Mouse (Mus musculus) midbrain, embryonic 15.5 days (tissue): Measurements from ENCODE around the gene Cog1. TPM values are rescaled to one million over a fixed set of nuclear protein-coding genes. Genes with fewer than 3 reads are reported as not detected.
A peak's percentile ranks its signal among the peaks of the same experiment; 100 is the strongest.

Experiments
- ATAC-seq: fragments of 200-750 bp; cut with Nextera tagmentation; replicated peaks from 2 replicates; pipeline ENCODE4 v1.8.0; 2017; ENCODE audit warnings: moderate TSS enrichment
- H3K27ac ChIP-seq: fragments of 300-500 bp; sonication (generic); 2 replicates; pipeline ENCODE4 v1.5.1; 2015; ENCODE audit warnings: mild to moderate bottlenecking, inconsistent platforms
- H3K27me3 ChIP-seq: fragments of 300-500 bp; sonication (generic); replicated peaks from 2 replicates; pipeline ENCODE4 v1.6.1; 2015; ENCODE audit warnings: inconsistent platforms
- H3K36me3 ChIP-seq: fragments of 300-500 bp; sonication (generic); replicated peaks from 2 replicates; pipeline ENCODE4 v1.6.1; 2015; ENCODE audit warnings: inconsistent platforms
- H3K4me1 ChIP-seq: fragments of 300-500 bp; sonication (generic); 2 replicates; pipeline ENCODE4 v1.6.1; 2015; ENCODE audit warnings: inconsistent platforms
- H3K4me2 ChIP-seq: fragments of 300-500 bp; sonication (generic); 2 replicates; pipeline ENCODE4 v1.6.1; 2015; ENCODE audit warnings: inconsistent platforms, mild to moderate bottlenecking, moderate library complexity
- H3K4me3 ChIP-seq: fragments of 300-500 bp; sonication (generic); 2 replicates; pipeline ENCODE4 v1.5.1; 2015; ENCODE audit warnings: mild to moderate bottlenecking, inconsistent platforms
- H3K9ac ChIP-seq: fragments of 300-500 bp; sonication (generic); 2 replicates; pipeline ENCODE4 v1.6.1; 2015; ENCODE audit warnings: mild to moderate bottlenecking, inconsistent platforms
- H3K9me3 ChIP-seq: fragments of 300-500 bp; sonication (generic); 2 replicates; pipeline ENCODE4 v1.6.1; 2016; ENCODE audit warnings: inconsistent platforms
- WGBS: fragments of 180-500 bp; shearing (Covaris S2); methylation state at CpG from one replicate; pipeline ENCODE4 v1.1.7; 2015; ENCODE audit warnings: mixed read lengths; 5-methylcytosine and 5-hydroxymethylcytosine counted together
- polyA plus RNA-seq: library from polyadenylated mRNA; unstranded; fragments of >200 nt; fragmentation: Nextera tagmentation; extraction: Ambion mirVana; gene quantifications from 2 replicates; pipeline ENCODE4 v1.2.1, GENCODE M21; 2015

Gene Cog1
- polyA plus RNA-seq, 1 experiment from 2014 or later: 40.7 TPM

- H3K4me1 ChIP-seq: peaks cover 37% of the 10 kb centered on the region
- H3K4me3 ChIP-seq: peak overlapping the region; percentile 58
- 27% methylated on average over 4 of the region's 4 CpGs for WGBS
- ATAC-seq: no peak
- H3K36me3 ChIP-seq: no peaks in the 10 kb centered on the region
- H3K27ac ChIP-seq: no peak overlapping the region
- H3K9ac ChIP-seq: no peak overlapping the region; the same call in 1 of the 2 replicates
- H3K4me2 ChIP-seq: peak overlapping the region; percentile 97
- no peaks in the 10 kb centered on the region for H3K9me3 ChIP-seq
- peaks cover 5% of the 10 kb centered on the region; the same call in 1 of the 2 replicates for H3K27me3 ChIP-seq
Measured at GRCm38 (mm10) chr11:113618303-113618671, 30.7 kb upstream of the Cog1 start.

DNA sequence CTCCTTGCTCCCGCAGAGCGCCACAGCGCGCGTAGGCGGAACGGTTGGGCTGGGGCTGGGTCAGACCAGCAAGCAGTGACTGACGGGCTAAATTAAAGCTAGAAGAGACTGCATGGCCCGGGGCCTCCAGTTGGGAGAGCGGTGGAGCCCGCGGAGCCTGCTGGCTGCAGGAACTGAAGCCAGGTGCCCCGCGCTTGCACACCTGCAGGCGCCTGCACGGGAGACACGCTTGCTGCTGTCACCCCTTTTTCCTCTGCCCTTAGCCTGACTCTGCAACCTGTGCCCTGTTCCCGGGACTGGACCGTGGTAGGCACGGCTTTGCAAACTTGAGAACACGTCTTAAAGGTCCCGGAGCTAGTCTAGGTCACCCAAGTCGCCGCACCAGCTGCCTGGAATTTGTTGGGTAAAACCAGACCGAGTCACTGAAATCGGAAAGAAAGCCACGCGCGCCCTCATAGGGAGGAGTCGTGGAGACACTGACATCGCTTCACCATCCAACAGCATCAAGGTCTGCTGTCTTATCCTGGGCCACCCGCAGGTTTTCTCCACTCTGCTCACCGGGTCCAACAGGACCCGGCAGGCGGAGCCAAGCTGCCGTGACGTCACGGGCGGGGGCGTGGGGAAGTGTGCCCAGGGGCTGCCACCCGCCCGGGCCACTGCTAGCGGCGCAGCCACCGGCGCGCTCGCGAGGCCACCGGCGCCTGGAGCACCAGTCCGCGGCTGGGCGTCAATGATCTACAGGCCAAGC, 30.1 kb upstream of the Cog1 start, which contains the start of gene Sstr2:
Gene Sstr2, plus strand, starts transcription at position 671 of the 748 bp plus-strand sequence.
- no peaks in the 10 kb centered on the region for H3K36me3 ChIP-seq
- under 1% methylated on average over 54 of the region's 54 CpGs for WGBS
- H3K4me3 ChIP-seq: peak within 1 kb of the TSS; percentile 58
- ATAC-seq: peak; percentile 83
- peak within 1 kb of the TSS; percentile 58 for H3K9ac ChIP-seq
- H3K4me2 ChIP-seq: peak within 1 kb of the TSS; percentile 97
- peak within 1 kb of the TSS; percentile 38; the same call in 1 of the 2 replicates for H3K27ac ChIP-seq
- no peaks in the 10 kb centered on the region for H3K9me3 ChIP-seq
- H3K27me3 ChIP-seq: peaks cover 5% of the 10 kb centered on the region; the same call in 1 of the 2 replicates
- H3K4me1 ChIP-seq: peaks cover 37% of the 10 kb centered on the region

DNA sequence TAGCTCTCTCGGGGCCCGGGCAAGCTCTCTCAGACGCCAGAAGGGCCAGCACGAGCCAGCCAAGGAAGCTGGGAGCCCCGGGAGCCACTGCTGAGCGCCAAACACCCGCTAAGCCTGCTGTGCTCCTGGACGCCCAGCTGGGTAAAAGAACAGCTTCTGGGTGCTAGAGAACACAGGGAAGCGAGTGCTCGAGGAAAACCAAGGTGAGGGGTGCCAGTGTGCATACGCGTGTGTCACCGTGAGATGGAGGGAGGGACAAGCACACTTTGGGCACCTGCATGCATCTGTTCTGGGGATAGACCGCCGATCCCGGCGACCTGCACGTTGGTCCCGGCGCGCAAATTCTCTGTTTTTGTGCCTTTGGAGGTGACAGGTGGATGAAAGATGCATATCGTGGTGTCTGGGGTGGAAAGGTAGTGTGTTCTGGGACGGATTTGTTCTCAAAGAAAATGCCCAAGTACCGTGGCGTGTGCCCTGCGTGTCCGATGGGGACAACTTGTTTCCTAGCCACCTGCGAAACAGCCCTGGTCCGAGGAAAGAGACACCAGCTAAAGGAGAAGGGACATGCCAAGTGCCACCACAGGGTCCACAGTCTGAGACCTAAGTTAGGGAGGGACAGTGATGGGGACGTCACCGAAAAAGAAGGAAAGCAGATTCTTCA, 29.4 kb upstream of the Cog1 start:
- H3K9me3 ChIP-seq: no peaks in the 10 kb centered on the region
- ATAC-seq: peak; percentile 46
- no peaks in the 10 kb centered on the region for H3K36me3 ChIP-seq
- H3K9ac ChIP-seq: peak overlapping the region; percentile 58
- peak overlapping the region; percentile 97 for H3K4me2 ChIP-seq
- H3K27me3 ChIP-seq: peaks cover 5% of the 10 kb centered on the region; the same call in 1 of the 2 replicates
- peaks cover 37% of the 10 kb centered on the region for H3K4me1 ChIP-seq
- H3K27ac ChIP-seq: peak overlapping the region; percentile 38; the same call in 1 of the 2 replicates
- 2% methylated on average over 31 of the region's 31 CpGs for WGBS
- H3K4me3 ChIP-seq: peak overlapping the region; percentile 58

DNA sequence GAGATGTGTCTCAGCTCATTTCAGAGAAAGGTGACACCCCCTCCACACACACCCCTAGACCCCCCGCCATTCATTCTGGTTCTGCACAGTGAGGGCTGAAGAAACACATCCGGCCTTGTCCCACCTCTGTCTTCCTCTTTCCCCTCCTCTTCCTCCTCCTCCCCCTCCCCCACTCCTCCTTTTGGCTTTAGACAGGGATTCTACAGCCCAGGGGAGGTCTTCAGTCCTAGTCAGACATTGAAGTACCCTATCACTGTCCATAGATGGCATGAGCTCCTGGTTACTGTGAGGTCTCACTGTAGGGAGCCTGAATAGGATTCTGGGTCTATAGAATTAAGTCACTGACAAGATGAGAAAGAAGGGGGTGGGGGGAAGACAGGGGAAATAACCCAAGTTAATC, 28.0 kb upstream of the Cog1 start:
- H3K9ac ChIP-seq: no peak overlapping the region
- no peaks in the 10 kb centered on the region for H3K9me3 ChIP-seq
- WGBS: 59% methylated on average over 2 of the region's 2 CpGs
- ATAC-seq: no peak
- peak overlapping the region; percentile 58 for H3K4me3 ChIP-seq
- 0 out of 2 replicates have a peak, but pooled peaks cover 4% of the 10 kb centered on the region for H3K36me3 ChIP-seq
- no peak overlapping the region for H3K27ac ChIP-seq
- H3K4me1 ChIP-seq: peaks cover 37% of the 10 kb centered on the region
- H3K27me3 ChIP-seq: peaks cover 5% of the 10 kb centered on the region; the same call in 1 of the 2 replicates
- H3K4me2 ChIP-seq: peak overlapping the region; percentile 97

DNA sequence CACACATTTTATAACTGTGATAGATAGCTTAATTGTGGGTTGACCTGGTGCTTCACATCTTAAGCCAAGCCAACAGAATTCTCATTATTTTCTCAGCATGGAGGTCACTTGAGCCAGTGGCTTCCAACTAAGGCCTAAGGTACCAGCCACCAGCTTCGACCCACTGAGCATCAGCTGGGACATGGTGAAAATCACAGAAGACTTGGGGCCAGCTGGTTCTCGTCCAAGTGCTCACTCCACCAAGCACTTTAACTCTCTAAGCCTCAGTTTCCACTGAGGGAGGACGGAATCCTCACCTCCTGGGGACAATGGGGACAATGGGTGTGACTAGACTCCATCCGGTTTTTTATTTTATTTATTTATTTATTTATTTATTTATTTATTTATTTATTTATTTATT, 26.9 kb upstream of the Cog1 start:
- Histone ChIP-seq H3K36me3 (0 out of 2 replicates have a peak, but pooled peaks cover 4% of the 10 kb centered on the region), H3K27ac (no peak overlapping the region), H3K4me3 (no peak overlapping the region), H3K4me2 (no peak overlapping the region), H3K9me3 (no peaks in the 10 kb centered on the region), H3K9ac (no peak overlapping the region), H3K27me3 (0 out of 2 replicates have a peak, but pooled peaks cover 5% of the 10 kb centered on the region), H3K4me1 (peaks cover 37% of the 10 kb centered on the region)
- ATAC-seq: no peak
- 88% methylated on average over 4 of the region's 4 CpGs for WGBS

DNA sequence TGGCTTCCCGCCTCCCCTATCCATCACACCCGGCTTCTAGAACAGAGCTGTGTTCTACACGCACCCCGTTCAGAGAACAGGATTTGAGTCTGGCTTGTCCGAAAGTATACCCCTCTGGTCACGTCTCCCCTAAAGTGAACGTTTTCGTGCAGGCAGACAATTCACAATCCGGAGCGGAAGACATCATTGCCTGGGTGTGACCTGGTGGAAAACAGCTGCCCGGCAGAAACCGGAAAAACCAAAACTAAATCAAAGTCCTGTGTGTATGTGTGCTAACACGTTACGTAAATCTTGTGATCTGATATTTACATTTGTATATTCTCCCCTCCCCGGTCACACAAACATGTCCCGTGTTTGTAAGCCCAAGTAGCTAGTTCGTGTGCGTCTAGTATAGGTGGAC, 23.5 kb upstream of the Cog1 start:
- H3K4me1 ChIP-seq: peaks cover 6% of the 10 kb centered on the region
- no peak for ATAC-seq
- 95% methylated on average over 18 of the region's 18 CpGs for WGBS

GRCm38 (mm10) chr11:113627785-113628184, 21.2 kb upstream of the Cog1 start:
- H3K27ac ChIP-seq: no peak overlapping the region
- no peak overlapping the region for H3K4me2 ChIP-seq
- 58% methylated on average over 4 of the region's 4 CpGs for WGBS
- H3K9me3 ChIP-seq: no peaks in the 10 kb centered on the region
- 0 out of 2 replicates have a peak, but pooled peaks cover 4% of the 10 kb centered on the region for H3K36me3 ChIP-seq
- no peak overlapping the region for H3K9ac ChIP-seq
- H3K27me3 ChIP-seq: no peaks in the 10 kb centered on the region
- ATAC-seq: no peak
- no peak overlapping the region for H3K4me3 ChIP-seq
- H3K4me1 ChIP-seq: no peaks in the 10 kb centered on the region

More for the DNA sequence above, 23.5 kb upstream of the Cog1 start:
- no peak overlapping the region for H3K9ac ChIP-seq
- 0 out of 2 replicates have a peak, but pooled peaks cover 4% of the 10 kb centered on the region for H3K36me3 ChIP-seq
- no peaks in the 10 kb centered on the region for H3K9me3 ChIP-seq
- H3K4me2 ChIP-seq: no peak overlapping the region
- no peak overlapping the region for H3K4me3 ChIP-seq
- H3K27me3 ChIP-seq: no peaks in the 10 kb centered on the region
- H3K27ac ChIP-seq: no peak overlapping the region

GRCm38 (mm10) chr11:113630642-113631041, 18.3 kb upstream of the Cog1 start:
- Histone ChIP-seq H3K27me3 (no peaks in the 10 kb centered on the region), H3K4me3 (no peak overlapping the region), H3K36me3 (no peaks in the 10 kb centered on the region), H3K4me1 (no peaks in the 10 kb centered on the region), H3K27ac (no peak overlapping the region), H3K9me3 (no peaks in the 10 kb centered on the region), H3K9ac (no peak overlapping the region), H3K4me2 (no peak overlapping the region)
- WGBS: 59% methylated on average over 7 of the region's 7 CpGs
- no peak for ATAC-seq

DNA sequence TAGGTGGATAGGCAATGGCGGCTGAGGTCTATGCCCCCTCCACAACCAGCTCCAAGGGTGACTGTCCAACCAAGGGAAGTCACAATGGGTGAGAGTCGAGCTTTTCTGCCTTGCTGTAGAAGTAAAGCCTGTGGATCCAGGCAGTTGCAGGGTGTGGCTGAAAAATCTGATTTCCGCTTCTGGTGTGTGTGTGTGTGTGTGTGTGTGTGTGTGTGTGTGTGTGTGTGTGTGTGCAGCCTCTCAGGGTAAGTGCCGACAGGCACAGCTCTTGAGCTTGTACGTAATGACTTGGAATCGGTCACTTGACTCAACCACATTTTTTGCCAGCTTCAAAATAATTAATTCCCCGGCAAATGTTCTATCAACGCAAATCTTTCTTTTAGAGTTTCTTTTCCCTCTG, 17.7 kb upstream of the Cog1 start:
- H3K4me1 ChIP-seq: no peaks in the 10 kb centered on the region
- no peaks in the 10 kb centered on the region for H3K27me3 ChIP-seq
- H3K27ac ChIP-seq: no peak overlapping the region
- ATAC-seq: no peak
- 88% methylated on average over 8 of the region's 8 CpGs for WGBS
- no peaks in the 10 kb centered on the region for H3K36me3 ChIP-seq
- no peak overlapping the region for H3K9ac ChIP-seq
- no peaks in the 10 kb centered on the region for H3K9me3 ChIP-seq
- H3K4me3 ChIP-seq: no peak overlapping the region
- H3K4me2 ChIP-seq: no peak overlapping the region

DNA sequence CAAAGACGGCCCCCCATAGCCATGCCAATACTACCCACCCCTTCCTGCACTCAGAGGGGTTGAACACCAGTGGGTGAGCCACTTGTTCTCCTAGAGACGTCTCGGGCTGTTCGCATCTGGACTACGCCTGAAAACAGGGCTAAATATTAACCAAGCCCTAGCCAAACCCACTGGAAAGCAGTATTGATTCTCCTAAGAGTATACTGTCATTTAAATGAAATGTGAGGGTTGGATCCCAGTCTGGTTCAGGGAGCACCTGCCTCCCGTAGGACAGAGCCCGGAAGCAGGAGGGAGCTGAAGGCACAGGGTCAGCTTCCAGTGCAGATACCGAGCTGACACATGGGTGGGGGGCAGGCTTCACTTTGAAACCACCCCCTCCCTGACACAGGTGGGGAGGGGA, 17.1 kb upstream of the Cog1 start:
- Histone ChIP-seq H3K4me2 (no peak overlapping the region), H3K27ac (no peak overlapping the region), H3K9me3 (no peaks in the 10 kb centered on the region), H3K9ac (no peak overlapping the region), H3K36me3 (no peaks in the 10 kb centered on the region), H3K27me3 (no peaks in the 10 kb centered on the region), H3K4me3 (no peak overlapping the region), H3K4me1 (no peaks in the 10 kb centered on the region)
- 77% methylated on average over 8 of the region's 8 CpGs for WGBS
- ATAC-seq: no peak

DNA sequence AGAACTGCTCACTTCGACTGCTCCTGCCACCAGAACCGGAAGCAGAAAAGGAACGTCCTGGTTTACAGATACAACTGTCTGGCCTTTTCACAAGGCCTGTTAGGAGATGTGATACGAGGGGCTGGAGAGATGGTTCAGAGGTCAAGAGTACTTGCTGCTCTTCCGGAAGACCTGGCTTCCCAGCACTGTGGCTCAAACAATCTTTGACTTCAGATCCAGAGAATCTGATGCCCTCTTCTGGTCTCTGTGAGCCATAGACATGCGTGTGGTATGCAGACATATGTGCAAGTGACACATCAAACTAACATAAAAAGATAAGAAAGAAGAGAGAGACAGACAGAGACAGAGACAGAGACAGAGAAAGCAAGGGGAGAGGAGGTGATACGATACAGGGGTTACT, 16.7 kb upstream of the Cog1 start:
- Histone ChIP-seq H3K27me3 (no peaks in the 10 kb centered on the region), H3K9me3 (no peaks in the 10 kb centered on the region), H3K9ac (no peak overlapping the region), H3K27ac (no peak overlapping the region), H3K4me1 (no peaks in the 10 kb centered on the region), H3K36me3 (no peaks in the 10 kb centered on the region), H3K4me3 (no peak overlapping the region), H3K4me2 (no peak overlapping the region)
- WGBS: 89% methylated on average over 7 of the region's 7 CpGs
- ATAC-seq: no peak

GRCm38 (mm10) chr11:113633398-113633797, 15.6 kb upstream of the Cog1 start:
- H3K27ac ChIP-seq: no peak overlapping the region
- no peak overlapping the region for H3K4me2 ChIP-seq
- no peaks in the 10 kb centered on the region for H3K9me3 ChIP-seq
- no peak overlapping the region for H3K9ac ChIP-seq
- H3K36me3 ChIP-seq: no peaks in the 10 kb centered on the region
- ATAC-seq: no peak
- H3K27me3 ChIP-seq: no peaks in the 10 kb centered on the region
- WGBS: 91% methylated on average over 5 of the region's 5 CpGs
- no peaks in the 10 kb centered on the region for H3K4me1 ChIP-seq
- no peak overlapping the region for H3K4me3 ChIP-seq
